Mouse (Mus musculus) C2C12 (cell line): Measurements from ENCODE around the gene Gal3st3.

Experiments used
- CTCF ChIP-seq: IDR thresholded peaks from one replicate; pipeline ENCODE4 v1.5.1; 2011; ENCODE audit not compliant: control insufficient read depth, insufficient read depth, insufficient read length
- MAX ChIP-seq: IDR thresholded peaks from one replicate; pipeline ENCODE4 v1.6.1; 2011; ENCODE audit warnings: mild to moderate bottlenecking, control low read depth
- USF1 ChIP-seq: IDR thresholded peaks from one replicate; pipeline ENCODE4 v1.6.1; 2011; ENCODE audit warnings: low read depth, mild to moderate bottlenecking, control low read depth, moderate library complexity

DNA sequence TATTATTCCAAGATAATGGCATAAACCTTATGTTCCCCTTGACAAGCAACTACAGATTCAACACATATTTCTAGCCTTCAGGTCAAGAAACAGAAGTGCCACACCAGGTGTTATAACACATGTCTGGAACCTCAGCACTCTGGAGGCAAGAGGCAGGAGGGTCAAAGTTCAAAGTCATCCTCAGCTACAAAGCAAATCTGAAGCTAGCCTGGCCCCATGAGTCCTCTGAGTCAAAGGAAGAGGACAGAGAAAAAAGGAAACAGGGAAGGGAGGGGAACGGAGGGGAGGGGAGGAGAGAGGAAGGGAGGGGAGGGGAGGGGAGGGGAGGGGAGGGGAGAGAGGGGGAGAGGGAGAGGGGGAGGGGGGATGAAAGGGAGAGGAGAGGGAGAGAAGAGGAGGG is 57.9 kb downstream of the Gal3st3 start:
- TF ChIP-seq CTCF (no peak), USF1 (no peak), MAX (no peak)
